Mouse (Mus musculus): ENCODE results near the gene A930018P22Rik. TPM values are rescaled to one million over a fixed set of nuclear protein-coding genes. Genes with fewer than 3 reads are reported as not detected.
"Not testable (repeated sequence)": the region's sequence is repeated elsewhere in the genome, so short reads cannot be mapped to it uniquely, and the experiment has no call there.

The A930018P22Rik gene
- total RNA-seq (2021), result 1 to 10 TPM in 1 of 2 experiments, under 1 TPM in 1; 0.76 to 1.2 TPM
- long read RNA-seq, experiment 1, result 0 reads
- long read RNA-seq, experiment 2, result 0 reads

DNA sequence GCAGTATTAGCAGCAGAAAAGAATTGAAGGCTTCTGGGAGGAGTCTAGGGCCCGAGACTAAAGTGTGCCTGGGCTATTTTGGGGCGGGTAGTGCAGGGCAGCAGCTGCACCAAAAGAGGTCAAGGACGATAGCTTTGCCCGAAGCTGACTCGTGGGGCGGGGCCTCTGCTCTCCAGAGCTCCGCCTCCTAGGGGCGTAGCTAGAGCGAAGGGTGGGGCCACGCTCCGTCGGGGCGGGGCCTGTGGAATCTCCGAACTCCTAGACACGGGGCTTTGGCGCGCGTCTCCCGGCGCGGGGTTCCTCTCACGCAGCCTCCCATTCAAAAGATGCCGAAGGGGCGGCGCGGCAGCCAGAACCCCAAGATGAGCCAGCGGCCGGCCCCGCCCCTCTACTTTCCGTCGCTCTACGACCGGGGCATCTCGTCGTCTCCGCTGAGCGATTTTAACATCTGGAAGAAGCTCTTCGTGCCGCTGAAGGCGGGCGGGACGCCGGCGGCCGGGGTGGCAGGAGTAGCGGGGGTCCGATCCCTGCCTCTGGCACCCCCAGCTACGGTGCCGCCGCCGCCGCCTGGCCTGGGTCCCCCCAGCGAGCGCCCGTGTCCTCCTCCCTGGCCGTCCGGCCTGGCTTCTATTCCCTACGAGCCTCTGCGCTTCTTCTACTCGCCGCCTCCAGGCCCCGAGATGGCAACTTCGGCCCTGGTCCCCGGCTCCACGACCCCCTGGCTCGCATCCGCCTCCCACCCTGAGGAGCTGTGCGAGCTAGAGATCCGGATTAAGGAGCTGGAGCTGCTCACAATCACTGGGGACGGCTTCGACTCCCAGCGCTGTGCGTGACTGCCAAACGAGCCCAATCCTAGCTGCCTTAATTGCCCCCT, at the start of gene A930018P22Rik:
Gene A930018P22Rik, plus strand, starts transcription at position 265 of the 874 bp plus-strand sequence.
- peak; percentile 81 to 84 for DNase-seq (ENCODE audit: low spot score in 2 of 2)

DNA sequence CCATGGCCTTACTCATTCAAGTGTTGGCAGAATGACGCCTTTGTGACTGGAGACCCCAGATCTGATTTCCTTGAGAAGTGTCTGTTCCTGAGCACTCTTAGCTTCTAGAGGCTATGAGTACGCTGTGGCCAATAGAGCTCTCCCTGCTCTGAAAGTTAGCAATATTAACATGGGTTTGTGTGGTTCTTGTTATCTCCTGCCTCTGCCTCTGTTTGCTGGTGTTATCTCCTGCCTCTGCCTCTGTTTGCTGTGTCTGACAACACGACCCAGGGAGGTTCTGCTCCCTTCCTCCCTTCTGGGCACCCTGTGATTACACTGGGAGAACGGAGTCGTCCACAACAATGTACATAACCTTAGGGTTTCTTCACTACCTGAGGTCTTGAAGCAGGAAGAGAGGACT, 44.3 kb upstream of the A930018P22Rik start:
- not testable (repeated sequence) for DNase-seq (ENCODE audit: low spot score in 2 of 2)

DNA sequence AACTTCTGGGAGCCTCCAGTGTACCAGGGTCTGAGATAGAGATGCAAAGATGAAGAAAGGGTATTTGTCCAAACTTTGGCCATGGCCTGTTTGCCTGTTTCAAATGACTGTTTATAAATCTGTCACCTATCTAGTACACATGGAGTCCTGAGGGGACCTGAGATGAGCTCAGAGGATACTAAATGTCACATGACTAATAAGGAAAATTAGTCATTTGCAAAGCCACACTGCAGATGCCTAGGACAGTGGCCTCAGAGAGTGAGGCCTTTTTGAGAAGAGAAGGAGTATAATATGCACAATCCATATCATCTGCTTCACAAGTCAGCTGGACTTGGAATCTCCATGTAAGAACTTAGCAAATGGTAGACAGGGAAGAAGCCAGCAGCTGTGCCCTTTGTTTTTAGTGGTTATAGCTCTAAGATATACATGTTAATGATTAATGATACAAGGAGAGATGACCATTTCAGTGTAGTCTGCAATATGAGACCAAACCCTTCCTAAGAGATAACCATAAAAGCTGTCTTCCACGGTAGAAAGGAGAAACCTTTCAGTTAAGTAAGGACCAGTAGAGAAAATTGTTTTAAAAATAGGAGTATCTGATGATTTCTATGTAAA, 41.0 kb upstream of the A930018P22Rik start:
- not testable (repeated sequence) for DNase-seq (ENCODE audit: low spot score in 2 of 2)

DNA sequence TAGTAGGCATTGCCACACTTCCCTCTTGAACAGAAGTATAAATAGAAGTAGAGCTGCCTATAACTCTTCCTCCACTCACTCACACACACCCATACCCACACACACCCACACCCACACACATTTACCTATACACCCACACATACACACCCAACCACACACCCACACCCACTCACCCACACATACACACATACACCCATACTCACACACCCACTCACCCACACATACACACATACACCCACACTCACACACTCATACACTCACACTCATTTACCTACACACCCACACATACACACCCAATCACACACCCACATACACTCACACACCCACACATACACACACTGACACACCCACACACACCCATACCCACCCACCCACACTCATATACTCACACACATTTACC, 40.1 kb upstream of the A930018P22Rik start:
- DNase-seq (ENCODE audit: low spot score in 2 of 2), result no peak

DNA sequence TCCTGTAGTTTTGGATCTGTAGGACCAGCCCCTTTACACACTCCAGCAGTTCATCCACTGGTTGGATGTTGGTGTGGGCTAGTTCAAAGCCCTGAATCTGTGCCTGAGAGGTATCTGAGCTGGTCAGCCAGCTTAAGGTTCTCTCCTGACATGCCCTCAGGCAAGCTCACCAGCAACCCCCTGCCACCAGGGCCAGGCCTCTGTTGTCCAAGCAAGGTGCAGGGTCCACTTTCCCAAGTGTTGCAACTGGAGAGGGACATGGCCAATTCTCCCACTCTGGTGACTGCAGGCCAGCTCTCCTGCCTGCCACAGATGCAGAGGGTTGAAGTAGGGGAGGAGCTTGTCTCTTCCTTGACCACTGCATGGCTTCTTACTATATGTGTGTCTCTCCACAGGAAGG, 38.5 kb upstream of the A930018P22Rik start:
- not testable (repeated sequence) for DNase-seq (ENCODE audit: low spot score in 2 of 2)

GRCm38 (mm10) chr2:104087562-104087961, 35.0 kb upstream of the A930018P22Rik start:
- not testable (repeated sequence) for DNase-seq (ENCODE audit: low spot score in 2 of 2)

GRCm38 (mm10) chr2:104093305-104093704, 29.3 kb upstream of the A930018P22Rik start:
- DNase-seq (ENCODE audit: low spot score in 2 of 2), result no peak

- peak; percentile 39 to 54 for DNase-seq (ENCODE audit: low spot score in 2 of 2)
These were observed 26.8 kb upstream of the A930018P22Rik start, which contains the start of gene Cd59a for GRCm38 (mm10) chr2:104095741-104096213. Gene Cd59a (plus strand): TSS chr2:104095801.

- no peak for DNase-seq (ENCODE audit: low spot score in 2 of 2)
These were observed 26.3 kb upstream of the A930018P22Rik start for GRCm38 (mm10) chr2:104096256-104096655.

DNA sequence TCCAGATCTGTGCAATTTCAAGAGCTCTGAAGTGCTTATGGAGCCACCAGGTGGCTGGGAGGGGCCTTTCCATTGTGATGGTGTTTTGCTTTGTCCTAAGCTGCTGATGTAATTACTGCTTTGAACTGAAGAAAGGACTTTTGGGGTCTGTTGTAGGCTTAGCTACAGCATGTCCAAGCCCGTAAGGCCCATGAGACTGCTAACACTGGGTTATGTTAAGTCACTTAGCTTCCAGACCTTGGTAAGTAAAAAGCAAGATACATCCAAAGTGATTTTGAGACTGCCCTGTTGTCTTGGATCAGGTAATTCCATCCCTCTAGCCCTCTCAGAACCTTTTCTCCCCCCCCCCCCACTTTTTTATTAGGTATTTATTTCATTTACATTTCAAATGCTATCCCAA, 25.8 kb upstream of the A930018P22Rik start:
- DNase-seq (ENCODE audit: low spot score in 2 of 2), result not testable (repeated sequence)

- DNase-seq (ENCODE audit: low spot score in 2 of 2), result not testable (repeated sequence)
These were observed 25.2 kb upstream of the A930018P22Rik start for GRCm38 (mm10) chr2:104097396-104097795.

DNA sequence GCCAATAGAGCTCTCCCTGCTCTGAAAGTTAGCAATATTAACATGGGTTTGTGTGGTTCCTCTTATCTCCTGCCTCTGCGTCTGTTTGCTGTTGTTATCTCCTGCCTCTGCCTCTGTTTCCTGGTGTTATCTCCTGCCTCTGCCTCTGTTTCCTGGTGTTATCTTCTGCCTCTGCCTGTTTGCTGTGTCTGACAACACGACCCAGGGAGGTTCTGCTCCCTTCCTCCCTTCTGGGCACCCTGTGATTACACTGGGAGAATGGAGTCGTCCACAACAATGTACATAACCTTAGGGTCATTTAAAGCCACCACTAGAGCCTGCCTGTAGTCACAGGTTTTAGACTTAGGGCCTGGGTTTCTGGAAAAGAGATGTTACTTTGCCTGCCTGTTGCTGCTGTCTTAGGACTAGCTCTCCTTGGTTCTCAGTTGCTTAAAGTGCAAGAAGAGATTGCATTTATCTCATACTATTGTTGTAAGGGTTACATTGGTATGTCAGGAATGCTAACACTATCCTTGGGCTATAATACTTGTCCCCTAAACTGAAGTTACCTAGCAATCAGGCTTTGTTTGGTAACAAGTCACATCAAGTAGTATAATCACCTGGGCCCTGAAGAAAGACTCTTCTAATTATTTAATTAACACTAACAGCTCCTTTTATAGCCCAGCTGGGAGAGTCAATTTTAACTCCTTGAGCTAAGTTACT, 23.9 kb upstream of the A930018P22Rik start:
- DNase-seq (ENCODE audit: low spot score in 2 of 2), result no peak

DNA sequence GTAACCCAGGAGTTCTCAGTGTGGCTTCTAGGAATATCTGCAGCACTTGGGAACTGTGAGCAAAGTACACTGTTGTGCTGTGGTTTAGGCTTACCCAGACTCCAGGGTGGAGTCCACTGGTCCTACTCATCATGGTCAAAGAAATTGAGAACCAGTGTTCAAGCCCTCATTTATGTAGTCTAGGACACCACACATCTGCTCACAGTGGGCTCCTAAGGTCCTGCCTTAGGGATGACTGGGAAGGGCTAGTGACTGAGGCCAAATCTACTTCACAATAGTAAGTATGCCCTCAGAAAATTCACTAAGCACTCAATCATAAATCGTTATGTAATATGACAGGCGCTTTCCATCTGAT, 23.4 kb upstream of the A930018P22Rik start:
- no peak for DNase-seq (ENCODE audit: low spot score in 2 of 2)

DNA sequence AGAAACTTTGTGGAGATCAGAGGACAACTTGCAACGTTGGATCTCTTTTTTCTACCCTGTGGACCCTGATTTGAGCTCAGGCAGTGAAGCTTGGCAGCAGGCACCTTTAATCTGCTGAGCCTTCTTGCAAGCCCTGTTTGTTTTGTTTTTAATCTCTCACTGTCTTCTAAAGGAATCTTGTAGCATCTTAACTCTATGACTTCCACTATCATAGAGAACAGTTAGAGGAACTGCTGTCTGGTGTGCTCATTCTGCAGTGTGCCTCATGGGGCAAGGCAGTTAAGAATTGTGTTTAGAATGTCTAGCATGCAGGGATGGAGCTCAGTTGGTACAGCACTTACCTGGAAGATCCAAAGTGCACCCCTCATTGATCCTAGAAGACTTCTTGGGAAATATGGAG, 22.6 kb upstream of the A930018P22Rik start:
- DNase-seq (ENCODE audit: low spot score in 2 of 2), result no peak

GRCm38 (mm10) chr2:104104800-104105199, 17.8 kb upstream of the A930018P22Rik start:
- DNase-seq (ENCODE audit: low spot score in 2 of 2), result no peak

GRCm38 (mm10) chr2:104109021-104109420, 13.5 kb upstream of the A930018P22Rik start:
- not testable (repeated sequence) for DNase-seq (ENCODE audit: low spot score in 2 of 2)

DNA sequence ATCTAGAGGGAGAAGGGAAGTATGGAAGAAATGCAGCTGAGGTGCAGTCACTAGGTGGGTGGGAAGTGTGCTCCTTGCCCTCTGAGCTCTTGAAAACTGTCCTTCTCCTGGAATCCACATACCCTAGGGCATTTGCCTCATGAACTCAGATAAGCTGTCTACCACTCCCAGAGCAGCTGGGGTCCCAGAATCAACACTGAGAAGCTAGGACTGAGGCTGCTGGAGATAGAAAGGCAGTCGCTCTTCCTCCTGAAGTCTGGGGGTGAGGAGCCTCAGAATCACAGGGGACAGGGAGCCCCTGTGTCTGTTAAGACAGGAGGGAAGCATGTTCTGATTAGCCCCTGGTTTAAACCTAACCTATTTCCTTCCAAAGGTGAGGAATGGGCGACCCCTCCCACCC, 13.0 kb upstream of the A930018P22Rik start:
- DNase-seq (ENCODE audit: low spot score in 2 of 2), result no peak

- no peak for DNase-seq (ENCODE audit: low spot score in 2 of 2)
These were observed 12.5 kb upstream of the A930018P22Rik start for GRCm38 (mm10) chr2:104110031-104110430.

- DNase-seq (ENCODE audit: low spot score in 2 of 2), result not testable (repeated sequence)
These were observed 11.3 kb upstream of the A930018P22Rik start for GRCm38 (mm10) chr2:104111170-104111797.

DNA sequence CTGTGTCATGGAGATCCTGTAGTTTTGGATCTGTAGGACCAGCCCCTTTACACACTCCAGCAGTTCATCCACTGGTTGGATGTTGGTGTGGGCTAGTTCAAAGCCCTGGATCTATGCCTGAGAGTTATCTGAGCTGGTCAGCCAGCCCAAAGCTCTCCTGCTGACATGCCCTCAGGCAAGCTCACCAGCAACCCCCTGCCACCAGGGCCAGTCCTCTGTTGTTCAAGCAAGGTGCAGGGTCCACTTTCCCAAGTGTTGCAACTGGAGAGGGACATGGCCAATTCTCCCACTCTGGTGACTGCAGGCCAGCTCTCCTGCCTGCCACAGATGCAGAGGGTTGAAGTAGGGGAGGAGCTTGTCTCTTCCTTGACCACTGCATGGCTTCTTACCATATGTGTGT, 9.0 kb upstream of the A930018P22Rik start:
- DNase-seq (ENCODE audit: low spot score in 2 of 2), result not testable (repeated sequence)

GRCm38 (mm10) chr2:104114898-104115297, 7.7 kb upstream of the A930018P22Rik start:
- DNase-seq (ENCODE audit: low spot score in 2 of 2), result no peak

All from adrenal gland, postnatal 4 days (tissue).